Mouse (Mus musculus) colon, adult 2 months (tissue): Measurements from ENCODE around the gene Uaca. TPM values are rescaled to one million over a fixed set of nuclear protein-coding genes. Genes with fewer than 3 reads are reported as not detected.

ENCODE experiments used
- polyA plus RNA-seq: library from polyadenylated mRNA; depleted of rRNA; stranded (reverse); fragments of >200 nt; gene quantifications from 2 replicates; pipeline ENCODE4 v1.2.3, GENCODE M21; 2012; rRNA removed

Uaca gene
- polyA plus RNA-seq: 11.6 and 13.6 TPM in 2 replicates

GRCm38 (mm10) chr9:60794210-60794840 lies at the start of gene Uaca:
TSS of gene Uaca (plus strand) at chr9:60794542.

Other genes with a start within 250 kb of the Uaca start
- 2.8 and 3.4 TPM in 2 replicates for gene Lrrc49, start 106.4 kb upstream of the Uaca start, polyA plus RNA-seq
- gene Larp6, start 81.6 kb upstream of the Uaca start, polyA plus RNA-seq: 1.9 and 2.7 TPM in 2 replicates